Mouse (Mus musculus) c-Kit-positive CD71-positive TER-119-negative erythroid progenitor cells, embryonic 14.5 days (primary cell): Measurements from ENCODE around the gene Dgcr2.

Experiments used
- DNase-seq: peaks from one replicate; pipeline ENCODE4 v3.0.0-alpha.2; 2013; ENCODE audit warnings: low read depth

The Dgcr2 gene

DNA sequence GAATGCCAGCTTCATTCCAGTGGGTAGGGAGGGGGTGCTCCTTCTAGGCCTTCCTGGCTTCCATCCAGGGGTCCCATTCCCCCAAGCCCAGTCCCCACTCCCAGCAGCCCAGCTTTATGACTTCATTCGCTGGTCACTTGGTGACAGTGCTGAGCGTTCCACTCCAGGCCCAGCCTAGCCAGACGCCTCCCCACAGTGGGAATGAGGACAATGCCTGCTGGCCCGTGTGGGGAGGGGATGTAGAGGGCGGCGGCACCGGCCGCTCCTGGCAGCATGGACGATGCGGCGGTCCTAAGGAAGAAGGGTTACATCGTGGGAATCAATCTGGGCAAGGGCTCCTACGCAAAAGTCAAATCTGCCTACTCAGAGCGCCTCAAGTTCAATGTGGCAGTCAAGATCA lies at the start of gene Dgcr2, which contains the start of gene Tssk2:
Gene Dgcr2, minus strand, starts transcription at position 101 of the 400 bp plus-strand sequence.
Gene Tssk2, plus strand, starts transcription at position 176 of the 400 bp plus-strand sequence.
- DNase-seq, result no peak

DNA sequence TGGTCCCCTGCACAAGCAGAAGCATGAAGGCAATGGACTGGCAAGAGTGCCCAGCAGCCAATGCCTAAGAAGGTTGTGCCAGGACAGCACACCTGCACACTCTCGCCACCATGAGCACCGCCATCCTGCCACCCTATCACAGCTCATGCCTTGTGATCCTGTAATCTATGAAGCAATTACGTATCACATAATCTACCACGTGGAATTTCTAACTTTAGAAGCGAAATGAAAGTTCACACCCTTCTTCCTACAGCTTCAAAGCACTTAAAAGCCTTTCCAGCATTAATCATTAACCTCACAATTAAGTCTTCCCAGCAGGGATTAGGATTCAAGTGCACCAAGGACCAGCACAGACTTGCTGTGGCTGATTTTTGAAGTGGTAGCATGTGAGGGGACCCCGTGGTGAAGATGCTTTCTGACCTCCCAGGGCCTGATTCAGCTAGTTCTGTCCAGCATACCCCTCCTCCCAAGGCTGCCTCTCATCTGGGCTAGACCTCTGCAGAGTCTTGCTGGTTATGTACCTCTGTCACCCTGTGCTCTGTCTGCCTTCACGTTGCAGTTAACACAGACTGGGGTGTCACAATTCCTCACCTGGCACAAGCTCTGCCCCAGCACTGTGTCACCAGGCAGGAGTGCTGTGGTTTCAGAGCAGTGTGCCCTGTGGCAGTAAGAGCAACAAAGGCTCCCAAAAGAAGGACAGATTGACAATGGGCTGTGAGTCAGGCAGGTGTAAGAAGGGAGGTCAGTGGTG lies 46.9 kb upstream of the Dgcr2 start:
- no peak for DNase-seq

DNA sequence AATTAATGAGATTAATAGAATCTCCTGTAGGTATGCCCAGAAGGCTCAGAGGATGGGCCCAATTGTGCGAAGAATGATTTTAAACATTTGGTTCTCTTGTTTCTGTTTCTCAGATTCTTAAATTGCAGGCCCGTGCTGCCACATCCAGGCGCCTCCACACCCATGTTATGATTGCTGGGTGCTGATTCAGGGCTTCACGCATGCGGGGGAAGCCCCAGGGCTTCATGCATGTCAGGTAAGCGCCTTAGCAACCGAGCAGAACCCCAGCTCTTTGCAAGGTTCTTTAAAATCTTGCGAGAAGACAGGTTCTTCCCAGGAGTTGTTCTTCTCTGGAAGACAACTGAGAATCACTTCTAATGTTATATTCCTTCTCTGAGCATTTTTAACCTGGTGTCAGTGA lies 45.1 kb upstream of the Dgcr2 start:
- DNase-seq, result no peak

DNA sequence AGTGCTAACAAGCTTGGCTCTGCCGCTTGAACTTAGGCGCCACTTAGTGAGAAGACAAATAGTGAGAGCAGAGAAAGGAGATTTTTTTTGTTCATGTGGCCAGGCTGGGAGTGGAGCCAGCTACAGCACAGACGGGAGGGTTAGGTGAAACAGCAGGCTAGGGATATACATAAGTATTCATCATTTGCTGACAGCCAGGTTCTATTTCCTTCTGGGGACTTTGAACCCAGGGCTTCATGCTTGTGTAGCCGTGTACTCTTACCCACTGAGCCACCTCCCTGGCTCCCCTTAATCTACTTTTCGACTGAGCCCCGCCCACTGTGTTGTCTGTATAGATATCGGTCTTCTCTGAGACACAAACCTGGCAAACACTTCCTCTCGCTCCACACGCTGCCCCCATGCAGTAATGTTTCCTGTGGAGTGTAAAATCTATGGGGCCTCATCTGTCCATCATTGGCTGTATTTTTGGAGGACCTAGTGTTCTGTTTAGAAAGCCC lies 40.9 kb upstream of the Dgcr2 start:
- DNase-seq, result peak; percentile 71

DNA sequence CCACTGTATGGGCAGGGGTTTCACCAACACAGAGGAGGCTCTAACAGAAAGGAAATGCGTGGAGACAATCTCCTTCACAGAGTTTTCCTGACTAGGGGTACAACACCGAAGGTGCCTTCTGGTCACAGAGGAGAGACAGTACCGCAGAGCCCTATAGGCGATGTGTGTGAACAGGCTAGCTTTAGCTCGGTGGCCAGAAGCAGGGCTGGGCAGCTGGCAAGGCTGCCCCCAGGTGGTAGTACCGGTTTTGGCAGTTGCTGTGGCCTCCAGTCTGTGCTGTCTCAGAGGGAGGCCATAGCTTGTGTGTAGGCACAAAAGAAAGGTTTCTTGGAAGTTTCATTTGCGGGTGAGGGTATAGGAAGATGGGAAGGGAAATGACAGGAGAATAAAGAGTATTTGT lies 40.5 kb upstream of the Dgcr2 start:
- DNase-seq, result peak; percentile 74

DNA sequence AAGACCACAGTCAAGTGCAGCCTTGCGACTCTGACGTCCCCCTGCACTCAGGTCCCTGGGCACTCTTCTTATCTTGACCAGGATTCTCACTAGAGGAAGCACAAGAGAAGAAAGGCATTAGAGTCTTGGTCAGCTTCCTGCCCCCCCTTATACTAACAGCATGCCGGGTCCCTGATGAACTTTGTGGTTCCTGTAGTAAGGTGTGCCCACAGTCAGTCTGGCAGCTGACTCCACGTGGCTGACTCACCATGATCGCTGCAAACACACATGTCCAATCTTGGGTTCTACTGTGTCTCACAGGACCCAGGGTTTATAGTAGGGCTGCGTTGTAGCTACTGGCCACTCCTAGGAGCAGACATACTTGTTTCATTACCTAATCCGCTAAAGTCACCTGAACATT lies 39.8 kb upstream of the Dgcr2 start:
- DNase-seq, result no peak

DNA sequence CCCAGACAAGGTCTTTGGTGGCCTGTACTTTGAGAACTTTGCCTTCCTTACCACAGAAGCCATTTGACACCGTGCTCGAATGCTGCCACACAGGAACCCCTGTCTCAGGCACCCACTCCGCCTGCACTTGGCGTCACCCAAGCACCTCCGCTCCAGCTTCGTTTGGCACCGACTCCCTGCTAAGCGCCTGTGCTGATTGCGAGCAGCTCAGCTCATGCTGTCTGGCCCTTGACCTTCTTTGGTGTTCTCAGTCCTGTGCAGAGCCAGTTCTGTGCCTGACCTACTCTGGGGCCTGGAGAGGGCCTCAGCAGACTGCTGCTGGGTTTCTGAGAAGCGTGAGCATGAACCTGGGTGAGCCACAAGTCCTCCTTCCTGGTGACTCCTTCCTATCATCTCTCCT lies 38.4 kb upstream of the Dgcr2 start:
- no peak for DNase-seq

DNA sequence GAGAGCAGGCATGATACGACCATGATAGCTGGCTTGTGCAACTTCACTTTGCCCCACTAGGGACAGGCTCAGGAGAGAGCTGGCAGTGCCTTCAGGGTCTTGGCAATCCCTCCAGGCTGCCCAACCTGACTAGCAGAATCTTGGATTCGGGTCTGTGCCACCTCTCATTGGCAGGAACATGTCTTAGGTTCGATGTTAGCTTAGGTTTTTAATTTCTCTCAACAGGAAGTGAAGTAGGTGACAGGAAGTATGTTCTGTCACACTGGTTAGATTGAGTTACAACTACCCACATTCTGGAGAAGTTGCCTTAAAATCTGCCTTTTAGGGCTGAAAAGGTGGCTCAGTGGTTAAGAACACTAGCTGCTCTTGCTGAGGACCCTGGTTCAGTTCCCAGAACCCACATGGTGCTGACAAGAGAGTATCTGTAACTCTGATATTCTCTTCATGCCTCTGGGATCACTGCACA lies 36.1 kb upstream of the Dgcr2 start:
- no peak for DNase-seq

DNA sequence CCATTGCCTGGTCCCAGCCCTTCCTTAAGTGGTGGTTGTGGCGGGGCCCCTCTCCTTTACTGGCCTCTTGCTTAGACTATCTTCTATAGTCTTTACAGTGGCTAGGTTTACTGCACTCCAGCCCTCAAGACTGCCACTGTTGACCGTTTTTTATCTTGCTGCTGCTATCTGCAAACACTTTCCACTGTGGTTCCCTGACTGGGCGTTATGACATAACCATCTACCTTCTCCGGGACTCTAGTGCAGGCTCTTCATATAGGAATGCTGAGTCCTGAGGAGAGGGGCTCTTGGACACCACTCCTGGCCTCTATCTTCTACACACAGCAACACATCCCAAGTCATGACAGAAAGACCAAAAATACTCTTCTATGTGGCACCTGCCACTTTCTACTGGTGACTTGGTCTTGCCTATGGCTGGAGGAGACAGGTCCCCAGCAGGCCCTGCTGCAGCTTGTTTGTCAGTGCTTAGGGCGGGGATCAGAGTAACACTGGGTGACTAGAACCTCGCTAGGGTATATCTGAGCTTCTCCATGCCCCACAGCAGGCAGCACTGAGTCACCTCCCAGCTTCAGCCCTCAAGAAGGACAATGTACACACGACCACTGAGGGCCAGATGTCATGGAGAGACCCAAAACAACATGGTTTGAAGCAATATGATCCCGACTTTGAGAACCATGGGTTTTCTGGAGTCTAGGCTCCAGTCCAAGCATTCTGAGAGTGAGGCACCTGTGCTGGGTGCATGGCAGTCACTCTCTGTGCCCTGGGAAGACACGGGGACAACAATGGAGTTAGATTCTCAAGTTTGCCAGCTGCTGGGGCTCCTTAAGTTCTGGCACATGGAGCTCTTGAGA lies 35.5 kb upstream of the Dgcr2 start:
- DNase-seq, result no peak

DNA sequence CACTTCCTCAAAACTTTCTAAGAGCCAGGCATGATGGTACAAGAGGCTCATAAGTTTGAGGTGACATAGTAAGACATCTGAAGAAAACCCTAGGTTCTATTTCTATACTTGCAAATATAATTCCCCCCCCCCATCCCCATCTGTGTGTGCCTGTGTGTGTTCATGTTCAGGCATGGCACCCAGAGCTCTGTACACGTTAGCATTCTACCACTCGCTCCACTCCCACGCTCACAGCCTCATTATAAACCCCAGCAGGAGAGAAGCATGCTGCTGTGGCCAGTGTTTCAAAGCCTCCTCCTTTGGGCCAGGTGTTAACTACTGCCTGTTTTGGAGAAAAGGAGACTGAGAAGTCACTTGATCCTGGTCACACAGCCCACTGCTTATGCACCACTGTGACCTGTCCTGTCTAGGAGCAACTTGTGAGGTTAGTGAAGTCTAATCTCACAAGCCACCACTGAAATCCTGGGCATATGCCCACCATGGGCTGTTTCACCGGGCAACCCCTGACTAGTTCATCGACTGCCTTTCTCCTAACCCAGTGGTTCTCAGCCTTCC lies 33.6 kb upstream of the Dgcr2 start:
- DNase-seq, result no peak

DNA sequence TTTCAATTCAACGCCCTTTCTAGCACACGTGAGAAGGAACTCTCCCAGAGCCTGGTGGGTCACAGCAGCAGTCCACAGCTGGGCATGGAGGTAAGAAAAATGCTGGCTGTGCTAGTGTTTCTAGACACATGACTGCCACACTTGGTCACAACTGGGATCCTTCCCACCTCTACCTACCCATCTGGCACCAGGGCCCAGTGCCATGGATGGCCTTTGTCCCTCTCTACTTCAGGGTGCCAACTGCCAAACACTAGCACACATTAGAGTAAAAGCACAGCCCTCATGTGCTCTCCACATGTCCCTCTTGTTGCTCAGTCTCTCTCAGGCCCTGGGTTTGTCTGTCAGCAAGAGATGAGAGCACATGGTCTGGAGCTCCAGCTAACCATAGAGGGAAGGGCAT lies 31.3 kb upstream of the Dgcr2 start:
- no peak for DNase-seq

DNA sequence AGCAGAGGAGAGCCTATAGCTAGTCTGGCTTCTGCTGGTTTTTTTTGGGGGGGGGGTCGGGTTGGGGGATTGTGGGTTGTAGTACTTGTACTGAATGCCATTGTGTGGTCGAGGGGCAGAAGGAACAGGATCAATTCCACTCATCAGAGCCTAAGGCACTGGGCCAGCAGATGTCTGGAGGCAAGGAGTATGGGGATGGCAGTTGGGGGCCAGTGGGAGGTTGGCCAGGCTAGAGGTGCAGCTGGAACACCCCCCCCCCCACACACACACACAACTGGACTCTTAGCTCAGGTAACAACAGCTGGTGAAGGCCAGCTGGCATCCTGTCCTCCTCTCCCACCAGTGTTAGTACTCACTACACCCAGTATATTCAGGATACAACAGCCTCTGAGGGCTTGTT lies 30.8 kb upstream of the Dgcr2 start:
- DNase-seq, result no peak

DNA sequence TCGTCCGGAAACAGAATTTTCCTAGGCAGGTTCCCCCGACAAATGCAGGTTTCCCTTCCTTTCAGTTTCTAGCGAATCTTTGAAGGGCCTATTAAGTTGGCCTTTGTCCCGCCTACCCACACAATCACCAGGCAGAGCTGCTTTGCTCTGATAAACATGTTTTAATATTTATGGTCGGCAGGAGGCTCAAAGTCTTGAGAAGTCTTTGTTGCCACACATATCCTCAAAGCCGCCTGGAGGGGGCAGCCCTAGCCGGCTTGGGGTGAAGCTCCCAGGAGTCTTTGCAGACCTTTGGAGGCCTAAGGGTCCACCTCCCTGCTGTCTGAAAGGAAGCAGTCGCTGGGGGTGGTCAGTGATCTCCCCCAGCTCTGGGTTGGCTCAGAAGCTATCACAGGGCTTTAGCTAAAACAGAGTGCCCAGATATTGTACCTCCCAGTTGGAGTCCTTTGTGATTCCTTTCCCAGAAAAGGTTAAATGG lies 30.3 kb upstream of the Dgcr2 start:
- DNase-seq, result peak; percentile 87

DNA sequence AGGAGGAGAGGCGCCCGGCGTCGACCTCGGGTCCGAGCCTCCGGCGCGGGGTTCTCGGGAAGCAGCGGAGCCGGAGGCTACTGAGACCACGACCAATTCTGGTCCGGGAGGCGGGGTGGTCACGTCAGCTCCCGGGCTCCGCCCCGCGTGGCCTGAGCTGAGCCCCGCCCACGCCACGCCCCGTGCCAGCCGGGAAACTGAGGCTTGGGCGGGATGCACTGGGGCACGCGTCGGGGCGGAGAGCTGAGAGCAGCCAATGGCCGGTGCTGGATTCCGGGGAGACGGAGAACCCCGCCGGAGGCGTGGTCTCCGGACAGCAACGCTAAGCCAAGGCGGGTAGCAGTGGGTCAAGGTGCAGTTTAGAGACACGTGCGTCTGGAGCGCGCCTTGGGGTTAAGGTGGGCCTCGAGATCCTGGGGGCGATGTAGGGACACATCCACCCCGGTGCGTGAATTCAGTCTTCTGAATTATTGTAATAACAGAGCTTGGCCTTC lies 29.8 kb upstream of the Dgcr2 start, which contains the start of gene Slc25a1:
Gene Slc25a1, minus strand, starts transcription at position 133 of the 494 bp plus-strand sequence.
- peak; percentile 78 for DNase-seq

DNA sequence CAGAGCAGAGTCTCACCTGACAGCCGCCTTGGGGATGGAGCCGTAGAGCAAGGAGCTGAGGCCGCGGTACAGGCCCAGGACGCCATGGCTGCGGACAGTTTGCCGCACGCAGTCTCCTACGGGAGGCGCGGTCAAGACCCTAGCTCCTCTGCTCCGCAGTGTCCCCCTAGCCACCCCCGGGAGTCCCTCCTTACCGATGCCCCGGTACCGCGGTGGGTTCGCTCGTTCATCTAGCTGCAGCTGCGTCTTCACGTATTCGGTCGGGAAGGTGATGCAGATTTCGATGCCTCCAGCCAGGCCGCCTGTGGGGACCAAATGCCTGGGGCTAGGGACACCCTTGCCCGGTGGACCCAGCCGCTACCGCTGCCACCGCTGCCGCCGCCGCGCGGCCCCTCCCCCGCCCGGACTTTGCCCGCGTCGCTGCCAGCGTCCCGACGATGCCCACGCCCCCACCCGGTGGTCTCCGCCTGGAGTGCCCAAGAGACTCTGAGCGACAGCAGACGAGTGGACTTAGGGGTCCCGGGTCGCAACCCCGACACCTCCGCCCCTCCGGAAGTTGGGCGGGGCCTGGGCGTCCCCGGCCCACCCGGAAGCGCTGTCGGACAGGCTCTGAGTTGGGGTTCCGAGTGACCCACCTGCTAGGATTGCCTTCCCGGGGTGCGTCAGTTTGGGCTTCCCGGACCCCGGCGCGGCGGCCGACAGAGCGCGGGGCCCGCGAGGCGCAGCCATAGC lies 29.2 kb upstream of the Dgcr2 start:
- no peak for DNase-seq

DNA sequence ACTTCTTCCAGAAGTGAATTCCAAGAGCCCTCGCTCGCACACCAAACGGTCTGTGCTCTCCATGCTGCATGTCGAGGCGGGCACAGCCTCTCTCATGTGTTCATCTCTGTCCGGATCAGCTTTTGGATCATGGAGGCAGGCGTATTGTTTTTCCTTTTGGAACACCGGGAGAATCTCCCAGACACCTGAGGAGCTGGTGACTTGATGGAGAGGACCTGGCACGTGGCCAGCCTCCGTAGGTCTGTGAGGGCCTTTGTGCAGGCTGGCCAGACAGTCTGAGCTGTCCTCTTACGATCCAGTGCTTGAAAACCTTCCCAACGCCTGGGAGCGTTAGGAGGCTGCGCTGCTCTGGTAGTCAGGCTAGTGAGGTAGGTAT lies 23.8 kb upstream of the Dgcr2 start:
- no peak for DNase-seq

DNA sequence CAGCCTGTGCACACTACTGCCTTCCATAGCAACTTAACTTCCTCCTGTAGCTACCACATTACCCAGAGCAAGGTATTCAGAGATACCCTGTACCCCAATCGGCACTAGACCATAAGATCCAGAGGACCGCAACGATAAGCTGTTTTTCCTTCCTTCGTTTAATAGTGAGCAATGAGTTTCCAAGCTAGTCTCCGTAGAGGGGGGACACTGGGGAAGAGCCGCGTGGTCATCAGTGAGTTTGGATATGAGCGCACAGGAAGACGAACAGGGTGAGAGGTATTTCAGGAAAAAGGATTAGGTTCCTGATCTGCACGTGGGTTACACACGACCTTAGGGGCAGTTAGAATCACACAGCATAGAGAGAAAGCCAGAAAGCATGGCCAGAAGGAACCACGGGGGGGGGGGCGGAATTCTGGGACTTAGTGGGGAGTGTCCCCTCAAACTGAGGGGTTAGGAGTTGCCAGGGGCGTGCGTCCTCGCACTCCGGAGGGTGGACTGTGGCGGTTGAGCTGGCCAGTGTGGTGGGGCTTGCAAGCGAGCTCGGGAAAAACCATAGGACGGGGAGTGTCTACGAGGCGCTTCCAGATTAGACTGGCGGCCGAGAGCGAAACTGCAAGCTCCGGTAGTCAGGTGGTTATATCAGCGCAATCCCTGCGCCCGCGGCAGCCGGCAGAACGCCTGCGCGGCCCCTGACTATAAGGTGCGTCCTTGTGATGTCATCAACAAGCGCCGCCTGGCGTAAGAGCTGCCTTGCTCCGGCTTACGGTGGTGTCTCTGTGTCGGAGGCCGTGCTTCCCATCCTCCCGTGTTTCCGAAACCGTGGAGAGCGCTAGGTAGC lies 23.2 kb upstream of the Dgcr2 start:
- DNase-seq, result peak; percentile 97

DNA sequence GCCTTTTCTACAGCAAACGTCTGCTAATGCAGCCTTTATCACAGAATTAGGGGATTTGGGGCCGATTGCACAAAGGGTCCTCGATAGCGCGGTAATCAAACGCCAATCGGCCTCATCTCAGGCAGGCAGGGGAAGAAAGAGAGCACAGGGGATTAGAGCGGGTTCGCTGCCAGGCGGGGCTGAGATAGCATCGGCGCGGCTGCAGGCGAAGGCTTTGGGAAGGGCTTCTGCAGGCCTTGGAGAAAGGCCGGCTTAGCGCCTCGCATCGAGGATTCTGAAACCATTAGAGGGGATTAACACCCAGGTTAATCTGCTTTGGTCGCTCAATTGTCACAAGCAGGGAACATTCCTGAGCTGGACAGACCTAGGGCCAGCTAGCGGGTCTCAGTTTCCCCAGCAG lies 22.2 kb upstream of the Dgcr2 start:
- no peak for DNase-seq

DNA sequence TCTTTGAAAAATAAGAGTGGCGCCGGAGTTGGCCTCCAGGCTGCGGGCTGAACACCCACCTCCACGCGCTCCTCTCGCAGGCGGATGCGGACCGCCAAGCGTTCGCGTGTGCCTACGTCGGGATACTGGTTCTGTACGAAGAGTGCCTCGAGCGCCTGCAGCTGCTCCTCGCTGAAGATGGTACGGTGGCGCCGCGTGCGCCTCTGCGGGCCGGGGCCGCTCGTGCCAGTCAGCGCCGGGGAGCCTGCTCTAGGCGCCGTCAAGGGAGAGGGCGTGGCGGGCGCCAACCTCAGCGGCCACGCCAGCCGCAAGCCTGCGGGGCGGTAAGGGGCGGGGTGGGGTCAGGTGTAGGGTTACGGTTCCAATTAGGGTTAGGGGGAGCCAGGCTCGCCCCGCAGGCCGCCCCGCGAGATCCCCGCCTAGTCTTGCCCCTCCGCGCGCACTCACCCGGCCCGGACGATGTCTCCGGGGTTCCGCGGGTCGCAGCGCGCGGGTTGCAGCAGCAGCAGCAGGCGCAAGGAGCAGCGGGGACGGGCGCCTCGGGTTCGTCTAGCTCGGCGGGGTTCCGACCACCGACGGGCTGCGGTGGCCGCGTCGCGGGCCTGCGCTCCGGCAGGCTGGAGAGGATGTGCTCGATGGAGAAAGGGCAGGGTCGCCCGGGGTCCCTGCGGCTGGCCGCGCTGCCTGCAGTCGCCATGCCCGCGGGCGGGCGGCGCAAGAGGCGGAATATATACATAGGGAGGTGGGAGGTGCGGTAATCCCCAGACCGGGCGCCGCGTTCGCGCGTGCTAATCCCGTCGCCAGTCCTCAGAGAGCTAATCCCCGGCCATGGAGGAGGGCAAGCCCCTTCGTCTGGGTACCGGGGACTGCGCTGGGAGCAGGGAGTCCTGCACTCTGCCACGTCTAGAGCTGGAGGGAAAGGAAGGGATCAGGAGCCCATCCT lies 16.2 kb upstream of the Dgcr2 start, which contains the start of gene Gsc2:
Gene Gsc2, minus strand, starts transcription at position 753 of the 943 bp plus-strand sequence.
- no peak for DNase-seq
